Mouse (Mus musculus): ENCODE results near the gene Plcg2.

The Plcg2 gene

DNA sequence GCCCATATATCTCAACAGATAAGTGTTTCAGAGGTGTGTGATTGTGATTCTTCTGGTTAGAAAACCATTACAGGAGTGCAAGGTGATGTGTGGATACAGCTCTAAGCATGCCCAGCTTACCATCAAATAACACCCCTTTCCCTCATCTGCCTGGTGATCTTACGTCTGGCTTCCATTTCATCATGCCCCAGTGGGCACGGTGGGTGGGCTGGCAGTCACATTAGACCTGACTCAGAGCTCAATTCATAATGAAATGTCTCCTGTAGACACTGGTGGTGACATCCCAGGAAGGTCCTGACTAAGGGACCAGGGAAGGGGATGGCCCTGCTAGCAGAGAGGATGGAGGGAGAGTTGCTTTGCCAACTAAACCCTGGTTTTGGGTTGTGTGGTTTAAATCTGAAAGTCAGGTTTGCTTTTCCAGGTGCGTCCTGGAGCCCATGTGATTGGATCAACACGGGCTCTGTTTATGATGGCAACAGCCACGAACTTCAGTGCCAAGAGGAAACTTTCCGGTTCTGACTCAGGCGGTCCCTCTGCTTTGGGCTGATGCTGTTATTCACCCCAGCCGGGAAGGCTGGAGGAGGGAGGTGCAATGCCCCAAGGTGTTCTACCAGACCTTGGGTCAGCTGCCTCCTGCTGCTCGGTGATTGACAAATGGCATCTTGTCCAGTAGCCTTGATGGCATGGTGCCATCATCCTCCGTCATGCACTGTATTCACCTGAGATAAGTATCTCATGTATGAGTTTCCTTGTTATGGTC, 9.7 kb upstream of the Plcg2 start:
- DNase-seq: no peak

GRCm38 (mm10) chr8:117493543-117493942, 4.5 kb upstream of the Plcg2 start:
- DNase-seq: no peak

DNA sequence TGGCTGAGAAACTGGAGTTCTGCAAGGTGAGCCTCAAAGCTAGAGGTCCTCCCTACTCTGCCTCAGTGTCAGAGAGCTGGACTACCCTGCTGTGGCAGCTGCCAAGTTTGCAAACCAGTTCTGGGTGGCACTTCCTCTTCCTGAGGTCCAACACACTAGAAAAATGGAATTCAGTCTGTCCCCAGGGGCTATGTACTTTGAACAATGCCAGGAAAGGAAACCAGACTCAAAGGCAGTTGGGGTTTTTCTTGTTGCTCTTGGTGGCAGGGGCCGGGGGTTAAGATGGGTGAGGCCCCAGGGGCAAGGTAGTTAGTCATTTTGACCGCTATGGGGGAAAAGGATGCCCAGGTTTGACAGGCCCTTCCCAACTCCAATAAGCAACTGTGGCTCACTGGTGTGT, 3.2 kb upstream of the Plcg2 start:
- no peak for DNase-seq

DNA sequence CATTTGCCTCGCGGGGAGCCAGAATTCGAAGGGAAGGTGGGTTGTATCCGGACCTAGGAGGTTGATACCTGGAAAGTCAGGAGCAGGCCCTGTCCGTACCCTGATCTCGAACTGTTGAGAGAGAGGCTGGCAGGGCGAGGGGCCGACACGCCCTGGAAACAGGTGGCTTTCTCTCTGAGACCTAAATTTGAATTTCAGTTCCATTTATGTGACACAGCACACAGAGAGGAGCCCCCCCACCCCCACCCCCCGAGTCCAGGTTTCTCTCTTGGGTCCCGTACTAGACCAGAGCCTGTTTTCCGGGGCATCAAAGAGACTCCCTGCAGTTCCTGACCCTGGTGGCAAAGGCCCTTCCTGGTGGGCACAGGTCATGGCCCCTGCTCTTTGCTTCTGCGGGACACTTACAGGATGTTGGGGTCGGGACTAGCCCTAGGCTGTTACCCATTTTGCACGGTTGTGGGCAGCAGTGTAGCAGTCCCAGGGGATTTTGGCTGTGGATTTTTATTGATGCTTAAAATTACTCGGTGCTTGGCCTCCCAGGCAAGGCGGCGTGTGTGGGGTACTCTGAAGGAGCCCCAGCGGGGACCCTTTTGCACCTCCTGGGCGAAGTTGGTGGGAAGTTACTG, 937 bp downstream of the Plcg2 start:
- no peak for DNase-seq

- DNase-seq: no peak
These were observed 2.2 kb downstream of the Plcg2 start for GRCm38 (mm10) chr8:117500232-117500823.

GRCm38 (mm10) chr8:117501323-117501722, 3.2 kb downstream of the Plcg2 start:
- no peak for DNase-seq

DNA sequence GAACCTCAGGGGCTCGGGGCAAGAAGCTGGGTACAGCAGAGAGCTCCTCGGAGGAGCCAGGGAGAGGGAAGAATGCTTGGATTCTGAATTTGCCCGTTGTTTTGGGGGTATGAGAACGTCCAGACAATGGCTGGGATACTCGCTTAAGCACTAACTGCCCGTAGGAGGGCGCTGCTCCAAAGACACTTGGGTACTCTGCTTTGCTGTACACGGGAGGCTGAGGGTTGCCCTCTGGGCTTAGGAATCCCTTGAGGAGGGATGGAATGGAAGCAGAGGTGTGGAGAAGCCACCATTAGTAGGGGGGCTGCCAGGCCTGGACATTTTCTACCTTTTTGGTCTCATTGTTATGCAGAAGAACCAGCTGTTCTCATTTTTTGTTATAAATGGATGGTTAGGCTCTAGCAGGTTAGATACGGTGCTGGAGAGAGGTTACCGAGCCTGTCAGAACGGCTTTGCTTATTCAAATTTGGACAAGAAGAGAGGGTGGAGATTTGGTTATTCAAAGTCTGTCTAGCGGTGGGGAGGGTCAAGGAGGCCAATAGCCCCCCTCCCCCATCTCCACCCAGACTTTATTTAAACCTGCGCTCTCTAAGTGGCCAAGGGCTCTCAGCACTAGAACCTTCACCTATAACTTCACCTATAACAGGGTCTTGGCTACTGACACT, 5.4 kb downstream of the Plcg2 start:
- no peak for DNase-seq

- DNase-seq: no peak
These were observed 9.6 kb downstream of the Plcg2 start for GRCm38 (mm10) chr8:117507703-117508102.

DNA sequence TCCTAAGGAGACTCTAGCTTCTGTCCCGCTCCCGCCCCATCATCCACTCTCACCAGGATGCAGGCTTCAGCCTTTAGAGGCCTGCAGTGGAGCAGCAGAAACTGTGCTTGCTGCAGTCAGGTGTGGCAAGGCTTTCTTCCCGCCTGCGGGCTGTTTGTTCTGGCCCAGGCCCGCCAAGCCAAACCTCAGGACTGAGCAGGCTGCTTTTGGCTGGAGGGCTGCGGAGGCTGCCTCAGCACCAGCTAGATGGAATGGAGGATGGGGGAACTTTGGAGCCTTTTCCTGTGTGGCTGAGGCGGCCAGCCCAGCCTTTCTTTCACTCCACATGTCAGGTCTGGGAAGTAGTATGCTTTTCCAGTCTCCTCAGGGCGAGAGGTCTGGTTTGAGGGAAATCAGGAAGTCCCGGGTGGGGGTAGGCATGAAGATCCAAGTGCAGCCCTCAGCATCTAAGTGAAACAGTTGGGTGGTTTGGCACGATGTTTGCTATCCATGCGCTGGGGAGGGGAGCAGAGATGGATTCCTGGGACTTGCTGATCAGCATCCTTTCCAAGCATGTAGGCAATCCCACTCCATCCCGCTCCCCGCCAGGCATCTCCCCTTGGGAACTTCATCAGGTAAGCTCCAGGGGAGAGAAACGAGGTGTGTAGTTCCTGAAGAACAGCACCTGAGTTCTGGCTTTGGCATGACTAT, 18.9 kb downstream of the Plcg2 start:
- no peak for DNase-seq

DNA sequence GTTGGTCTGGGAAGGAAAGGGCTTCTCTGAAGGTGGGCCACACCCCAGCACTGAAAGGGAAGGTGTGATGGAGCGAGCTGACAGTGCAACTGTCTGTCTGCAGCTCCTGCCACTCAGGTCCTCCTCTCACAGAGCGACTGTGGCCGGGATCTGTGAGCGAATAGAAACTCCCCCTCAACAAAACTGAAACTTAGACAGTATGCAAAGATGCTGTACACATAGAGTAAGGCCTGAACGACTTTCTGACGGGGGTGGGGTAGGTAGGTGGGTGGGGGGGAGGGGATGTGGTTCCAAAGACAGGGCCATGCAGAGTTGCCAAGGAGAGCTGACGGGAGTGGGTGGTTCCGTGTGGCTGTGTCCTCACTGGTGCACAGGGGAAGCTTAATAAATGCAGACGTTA, 19.8 kb downstream of the Plcg2 start:
- DNase-seq: no peak

DNA sequence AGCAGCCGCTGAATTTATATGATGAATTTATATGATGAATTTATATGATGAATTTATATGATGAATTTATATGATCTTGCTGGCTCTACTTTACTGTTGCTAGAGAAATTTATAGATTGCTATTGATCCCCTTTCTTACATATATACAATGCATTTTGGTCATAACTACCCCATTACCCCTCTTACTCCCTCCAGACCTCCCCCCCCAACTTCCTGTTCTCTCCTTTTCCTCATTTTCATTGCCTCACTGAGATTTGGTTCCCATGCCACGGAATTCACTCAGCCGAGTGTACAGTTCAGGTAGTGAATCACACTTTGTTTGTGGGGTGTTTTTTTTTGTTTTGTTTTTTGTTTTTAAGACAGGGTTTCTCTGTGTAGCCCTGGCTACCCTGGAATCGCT, 20.8 kb downstream of the Plcg2 start:
- no peak for DNase-seq

GRCm38 (mm10) chr8:117526185-117526584, 28.1 kb downstream of the Plcg2 start:
- DNase-seq: peak; percentile 20

DNA sequence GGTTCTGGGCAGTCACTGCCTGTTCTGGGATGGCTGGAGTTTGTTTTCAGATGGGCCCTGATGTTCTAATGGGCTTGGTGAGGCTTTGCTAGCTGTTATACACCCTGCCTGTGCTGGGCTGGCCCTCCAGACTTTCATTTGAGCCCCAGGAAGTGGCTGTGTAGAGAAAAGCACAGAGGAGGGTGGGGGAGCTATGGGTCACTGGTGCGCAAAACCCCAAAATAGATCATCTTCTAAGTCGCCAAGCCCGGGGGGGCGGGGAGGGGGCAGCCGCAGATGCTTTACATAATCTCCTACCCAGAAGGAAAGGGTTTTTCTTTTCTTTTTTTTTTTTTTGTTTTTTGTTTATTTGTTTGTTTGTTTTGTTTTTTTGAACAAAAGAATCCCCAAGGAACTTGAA, 29.9 kb downstream of the Plcg2 start:
- no peak for DNase-seq

- DNase-seq: no peak
These were observed 31.1 kb downstream of the Plcg2 start for GRCm38 (mm10) chr8:117529177-117529576.

- DNase-seq: no peak
These were observed 34.4 kb downstream of the Plcg2 start for GRCm38 (mm10) chr8:117532381-117532972.

GRCm38 (mm10) chr8:117536862-117537261, 38.8 kb downstream of the Plcg2 start:
- DNase-seq: no peak

- DNase-seq: no peak
These were observed 39.7 kb downstream of the Plcg2 start for GRCm38 (mm10) chr8:117537751-117538150.

GRCm38 (mm10) chr8:117542951-117543350, 44.9 kb downstream of the Plcg2 start:
- DNase-seq: no peak

DNA sequence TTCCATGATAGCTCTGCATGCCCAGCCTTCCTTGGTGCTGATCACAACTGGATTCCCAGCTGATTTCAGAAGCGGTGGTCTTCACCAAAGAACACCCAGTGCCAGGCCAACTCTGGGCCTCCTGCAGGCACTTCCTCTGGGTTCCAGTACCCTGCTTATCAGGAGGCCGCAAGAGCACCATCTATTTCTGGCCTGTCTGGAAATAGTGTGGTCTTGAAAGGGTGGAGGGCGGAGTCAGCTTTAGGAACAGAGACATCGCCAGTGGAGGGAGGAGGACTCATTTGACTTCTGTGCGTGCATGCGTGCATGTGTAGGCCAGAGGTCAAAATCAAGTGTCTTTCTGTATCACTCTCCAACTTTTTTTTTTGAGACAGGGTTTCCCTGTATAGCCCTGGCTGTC, 45.7 kb downstream of the Plcg2 start:
- DNase-seq: no peak

DNA sequence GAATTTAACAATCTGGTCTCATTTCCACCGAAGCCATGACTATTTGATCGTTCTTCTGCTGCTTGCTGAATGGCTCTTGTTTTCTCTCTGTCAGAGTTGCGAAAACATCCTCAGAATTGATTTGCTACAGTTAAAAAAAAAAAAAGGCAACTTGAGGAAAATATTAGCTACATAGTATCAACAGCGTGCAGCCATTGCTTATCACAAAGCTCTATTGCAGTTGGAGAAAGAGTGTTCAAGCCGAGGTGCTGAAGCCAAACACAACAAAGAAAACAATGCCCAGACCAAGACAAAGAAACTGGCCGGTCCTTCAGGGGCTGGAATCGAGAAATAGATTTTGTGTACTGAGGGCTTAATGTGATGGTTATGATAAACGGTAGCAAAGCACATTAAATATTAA, 47.0 kb downstream of the Plcg2 start:
- no peak for DNase-seq

DNA sequence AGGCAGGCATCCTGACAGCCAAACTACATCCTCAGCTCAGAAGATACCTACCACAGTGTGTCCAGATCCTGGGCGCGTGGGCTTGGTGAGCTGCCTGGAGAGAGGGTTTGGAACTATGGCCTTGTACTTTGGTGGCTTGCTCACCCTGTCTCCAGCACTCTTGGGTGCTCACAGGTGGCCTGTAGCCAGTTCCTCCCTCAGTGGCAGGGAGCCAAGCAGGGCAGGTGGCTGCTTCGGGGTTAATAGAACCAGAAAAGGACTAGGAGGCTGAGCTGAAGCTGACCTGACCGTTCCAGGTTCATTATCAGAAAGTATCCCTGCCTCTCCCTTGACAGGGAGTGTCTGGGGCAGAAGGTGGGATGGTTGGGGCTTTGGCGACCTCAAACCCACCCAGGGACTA, 48.3 kb downstream of the Plcg2 start:
- no peak for DNase-seq

GRCm38 (mm10) chr8:117547945-117548344, 49.9 kb downstream of the Plcg2 start:
- DNase-seq: no peak

GRCm38 (mm10) chr8:117548453-117548852, 50.4 kb downstream of the Plcg2 start:
- peak; percentile 27 for DNase-seq
